15 mouse cellular contexts compared by ENCODE assay signal in the genomic region with DNA sequence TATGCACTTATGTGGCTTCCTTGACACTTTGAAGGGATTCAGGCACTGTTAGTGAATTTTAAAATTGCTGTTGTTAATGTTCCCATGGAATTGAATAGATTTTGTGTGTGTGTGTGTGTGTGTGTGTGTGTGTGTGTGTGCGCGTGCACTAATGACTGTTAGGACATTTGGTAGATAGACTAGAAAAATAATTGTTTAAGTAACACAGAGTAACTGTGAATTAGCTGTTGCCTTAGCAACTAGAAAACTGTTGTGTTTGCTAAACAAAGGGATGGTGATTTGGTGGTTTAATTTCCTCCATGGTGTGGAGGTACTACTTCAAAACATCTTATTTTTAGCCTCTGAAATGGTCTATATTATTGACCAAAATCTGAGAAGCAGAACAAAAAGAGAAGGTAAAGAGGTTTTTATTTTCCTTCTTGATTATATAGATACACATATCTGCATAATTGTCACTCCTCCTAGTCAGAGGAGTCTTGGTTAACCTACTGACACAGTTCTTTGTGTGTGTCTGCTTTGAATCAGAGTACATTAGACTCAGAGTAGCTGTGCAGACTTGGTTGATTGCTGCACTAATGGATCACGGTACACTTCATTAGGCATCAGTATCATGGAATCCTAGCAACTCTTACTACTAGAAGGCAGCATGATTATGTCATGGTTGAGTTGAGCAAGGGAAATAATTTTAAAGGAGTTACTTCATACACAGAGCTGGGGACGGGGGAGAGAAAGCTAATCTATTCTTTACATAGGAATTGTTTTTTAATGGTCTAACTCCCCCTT. TPM values are rescaled to one million over a fixed set of nuclear protein-coding genes. Genes with fewer than 3 reads are reported as not detected.
DNase-seq lines count a peak whose midpoint lies in the region; ATAC-seq and TF ChIP-seq lines count a peak whose summit lies in the region.
"Had no signal": no experiment of that assay in that cellular context is flagged by ENCODE, and none has a peak within 500 bp of the region (broad histone marks: within the 10 kb centered on the region; RNA-seq: fewer than 3 reads in every experiment).

No protein-coding gene starts in this region.

- H3K27me3 ChIP-seq in forebrain, embryonic 13.5 days = no peaks in the 10 kb centered on the region
- H3K27me3 ChIP-seq in hindbrain, postnatal 0 days (ENCODE audit: insufficient read depth, low read length) = no peaks in the 10 kb centered on the region
- H3K27me3 ChIP-seq in neural tube, embryonic 14.5 days (ENCODE audit: control insufficient read depth, insufficient read depth, low read length) = no peaks in the 10 kb centered on the region
- H3K27me3 ChIP-seq: embryonic facial prominence, embryonic 15.5 days had no signal

- peak; percentile 83 for ATAC-seq in forebrain, embryonic 13.5 days
- ATAC-seq in hindbrain, postnatal 0 days = peak; percentile 76
- ATAC-seq in neural tube, embryonic 14.5 days (ENCODE audit: low read depth) = peak; percentile 72
- no peak for ATAC-seq in megakaryocyte, adult 5-6 weeks (ENCODE audit: poor library complexity, severe bottlenecking)

- peaks cover 25% of the 10 kb centered on the region for H3K4me1 ChIP-seq in forebrain, embryonic 13.5 days
- peaks cover 5% of the 10 kb centered on the region; the same call in 1 of the 2 replicates for H3K4me1 ChIP-seq in hindbrain, postnatal 0 days (ENCODE audit: insufficient read depth, low read length)
- peaks cover 9% of the 10 kb centered on the region for H3K4me1 ChIP-seq in neural tube, embryonic 14.5 days (ENCODE audit: control insufficient read depth, insufficient read depth, low read length)
- H3K4me1 ChIP-seq: embryonic facial prominence, embryonic 15.5 days had no signal

- peak overlapping the region; percentile 46; the same call in 1 of the 2 replicates for H3K27ac ChIP-seq in layer of hippocampus, adult 2 months
- peak overlapping the region; percentile 57 for H3K27ac ChIP-seq in forebrain, embryonic 13.5 days
- no peak overlapping the region; the same call in 1 of the 2 replicates for H3K27ac ChIP-seq in hindbrain, postnatal 0 days
- H3K27ac ChIP-seq in neural tube, embryonic 14.5 days (ENCODE audit: low read depth, low read length) = peak overlapping the region; percentile 39; the same call in 1 of the 2 replicates
- H3K27ac ChIP-seq: embryonic facial prominence, embryonic 15.5 days; stomach, postnatal 0 days had no signal

- WGBS in forebrain, embryonic 13.5 days = 32% methylated on average over 4 of the region's 4 CpGs
- 49% methylated on average over 4 of the region's 4 CpGs for WGBS in hindbrain, postnatal 0 days
- WGBS in neural tube, embryonic 14.5 days = 40% methylated on average over 4 of the region's 4 CpGs

- no peaks in the 10 kb centered on the region for H3K36me3 ChIP-seq in forebrain, embryonic 13.5 days (ENCODE audit: poor library complexity, severe bottlenecking)
- H3K36me3 ChIP-seq in hindbrain, postnatal 0 days (ENCODE audit: insufficient read depth, low read length) = no peaks in the 10 kb centered on the region
- no peaks in the 10 kb centered on the region for H3K36me3 ChIP-seq in neural tube, embryonic 14.5 days (ENCODE audit: control insufficient read depth, insufficient read depth, low read length)
- H3K36me3 ChIP-seq: embryonic facial prominence, embryonic 15.5 days had no signal

- H3K4me2 ChIP-seq in forebrain, embryonic 13.5 days = no peak overlapping the region
- no peak overlapping the region for H3K4me2 ChIP-seq in hindbrain, postnatal 0 days (ENCODE audit: low read depth, low read length)
- no peak overlapping the region for H3K4me2 ChIP-seq in neural tube, embryonic 14.5 days (ENCODE audit: low read depth, low read length)
- H3K4me2 ChIP-seq: embryonic facial prominence, embryonic 15.5 days had no signal

- no peak for DNase-seq in layer of hippocampus, adult 2 months (ENCODE audit: low spot score in 2 of 2)
- no peak for DNase-seq in layer of hippocampus, postnatal 10 days (ENCODE audit: low spot score in 2 of 2)
- DNase-seq in hindbrain, postnatal 0 days (ENCODE audit: low spot score) = peak; percentile 12
- no peak for DNase-seq in kidney, postnatal 36 days
- DNase-seq in heart, adult 11 months = no peak
- DNase-seq: adrenal gland, adult 8-10 months; cerebellum, postnatal 25 days; gastrocnemius, postnatal 36 days; kidney, adult 9 months; thymus, postnatal 4 days had no signal

- H3K9ac ChIP-seq in forebrain, embryonic 13.5 days = no peak overlapping the region
- H3K9ac ChIP-seq in hindbrain, postnatal 0 days (replicated peaks; ENCODE audit: low read length) = no peak overlapping the region
- H3K9ac ChIP-seq in neural tube, embryonic 14.5 days (replicated peaks; ENCODE audit: low read depth, low read length) = no peak overlapping the region
- H3K9ac ChIP-seq: embryonic facial prominence, embryonic 15.5 days had no signal

- H3K9me3 ChIP-seq in forebrain, embryonic 13.5 days (replicated peaks) = no peaks in the 10 kb centered on the region
- H3K9me3 ChIP-seq in hindbrain, postnatal 0 days (ENCODE audit: low read length) = no peaks in the 10 kb centered on the region
- H3K9me3 ChIP-seq in neural tube, embryonic 14.5 days (ENCODE audit: control insufficient read depth, low read length) = no peaks in the 10 kb centered on the region
- H3K9me3 ChIP-seq: embryonic facial prominence, embryonic 15.5 days had no signal

- H3K4me3 ChIP-seq in layer of hippocampus, adult 2 months = no peak overlapping the region
- H3K4me3 ChIP-seq in forebrain, embryonic 13.5 days = no peak overlapping the region
- no peak overlapping the region for H3K4me3 ChIP-seq in hindbrain, postnatal 0 days (ENCODE audit: low read length)
- no peak overlapping the region for H3K4me3 ChIP-seq in neural tube, embryonic 14.5 days (ENCODE audit: low read depth, low read length)
- H3K4me3 ChIP-seq: embryonic facial prominence, embryonic 15.5 days had no signal

- no peak for TF ChIP-seq CTCF in layer of hippocampus, adult 2 months (conservative IDR thresholded peaks at IDR 0.05)
- TF ChIP-seq CTCF in hindbrain, postnatal 0 days (IDR thresholded peaks at IDR 0.05; ENCODE audit: low read depth) = no peak

RNA-seq across cellular contexts. Expression of gene Ggps1, which starts 50.6 kb away (rescaled TPM):
- total RNA-seq in layer of hippocampus, adult 2 months (2021) = 10 to 100 TPM; 58.8 to 60.1 TPM
- 10 to 100 TPM; 54.4 to 63.7 TPM for total RNA-seq in layer of hippocampus, postnatal 10 days (2021)
- polyA plus RNA-seq in forebrain, embryonic 13.5 days (2015; fragmentation: Nextera tagmentation; extraction: Ambion mirVana) = 70.7 and 74.7 TPM in 2 replicates
- total RNA-seq in hindbrain, postnatal 0 days (2014; rRNA removed) = 90.9 and 120 TPM in 2 replicates
- 74.4 and 80.0 TPM in 2 replicates for polyA plus RNA-seq in hindbrain, postnatal 0 days (2015; fragmentation: Nextera tagmentation; extraction: Ambion mirVana)
- polyA plus RNA-seq in neural tube, embryonic 14.5 days (2014; fragmentation: Nextera tagmentation; extraction: Ambion mirVana) = 89.2 and 97.9 TPM in 2 replicates
- total RNA-seq in megakaryocyte, adult 5-6 weeks (2015) = 24.6 and 31.2 TPM in 2 replicates
- 21.1 and 23.5 TPM in 2 replicates for total RNA-seq in megakaryocyte, adult 5-6 weeks (2017)

RNA-seq across cellular contexts. Expression of gene Arid4b, which starts 50.9 kb away (rescaled TPM):
- total RNA-seq in layer of hippocampus, adult 2 months (2021) = 10 to 100 TPM; 47.5 to 54.4 TPM
- 10 to 100 TPM; 48.6 to 48.8 TPM for total RNA-seq in layer of hippocampus, postnatal 10 days (2021)
- polyA plus RNA-seq in forebrain, embryonic 13.5 days (2015; fragmentation: Nextera tagmentation; extraction: Ambion mirVana) = 108 and 111 TPM in 2 replicates
- total RNA-seq in hindbrain, postnatal 0 days (2014; rRNA removed) = 17.9 and 24.8 TPM in 2 replicates
- polyA plus RNA-seq in hindbrain, postnatal 0 days (2015; fragmentation: Nextera tagmentation; extraction: Ambion mirVana) = 56.4 and 66.7 TPM in 2 replicates
- 72.1 and 81.6 TPM in 2 replicates for polyA plus RNA-seq in neural tube, embryonic 14.5 days (2014; fragmentation: Nextera tagmentation; extraction: Ambion mirVana)
- 21.1 and 22.1 TPM in 2 replicates for total RNA-seq in megakaryocyte, adult 5-6 weeks (2015)
- 31.5 and 32.6 TPM in 2 replicates for total RNA-seq in megakaryocyte, adult 5-6 weeks (2017)
